Mouse (Mus musculus): ENCODE data around the gene Sec31b.
A peak's percentile ranks its signal among the peaks of the same experiment; 100 is the strongest.

Gene Sec31b

DNA sequence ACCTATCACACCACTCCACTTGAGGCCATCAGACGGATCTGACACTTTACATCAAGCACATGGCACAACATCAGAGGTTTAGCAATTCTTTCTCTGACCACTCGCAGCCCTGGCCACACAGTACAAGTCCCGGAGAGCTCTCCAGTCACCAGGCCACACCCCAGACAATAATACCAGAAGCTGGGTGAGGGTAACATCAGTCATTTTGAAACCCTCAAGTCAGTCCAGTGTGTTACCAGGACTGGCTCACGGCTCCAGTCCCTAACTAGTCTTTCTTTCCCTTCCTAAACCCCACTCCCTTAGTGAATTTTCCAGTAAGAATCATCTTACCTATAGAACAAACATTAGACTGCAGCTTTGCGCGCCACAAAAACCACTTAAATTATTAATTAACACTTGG, 15.6 kb downstream of the Sec31b start:
- DNase-seq (ENCODE audit: low read depth, low spot score): no peak

GRCm38 (mm10) chr19:44525551-44526205, 20.0 kb downstream of the Sec31b start:
- DNase-seq (ENCODE audit: low read depth, low spot score): no peak

DNA sequence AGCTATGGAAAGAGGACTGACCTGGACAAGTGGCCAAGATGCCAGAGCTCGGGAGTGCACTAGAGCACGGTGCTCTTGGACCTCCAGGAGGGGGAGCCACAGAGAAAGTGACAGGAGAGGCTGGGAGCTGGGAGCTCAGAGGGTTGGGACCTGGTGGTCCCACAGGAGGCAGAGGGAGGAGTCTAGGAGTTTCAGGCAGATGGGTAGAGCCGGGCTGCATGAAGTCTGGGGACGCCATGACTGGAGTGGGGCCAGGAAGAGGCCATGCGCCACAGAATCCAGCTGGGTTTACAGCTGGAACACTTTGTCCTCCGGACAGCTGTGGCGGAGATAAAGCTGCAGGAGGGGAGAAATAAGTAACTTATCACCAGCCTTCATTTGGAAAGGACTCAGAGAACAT, 26.5 kb downstream of the Sec31b start:
- DNase-seq (ENCODE audit: low read depth, low spot score): peak; percentile 83

GRCm38 (mm10) chr19:44517996-44518768, 27.5 kb downstream of the Sec31b start:
- peak; percentile 87 for DNase-seq (ENCODE audit: low read depth, low spot score)

GRCm38 (mm10) chr19:44515769-44516168, 29.9 kb downstream of the Sec31b start:
- no peak for DNase-seq (ENCODE audit: low read depth, low spot score)

DNA sequence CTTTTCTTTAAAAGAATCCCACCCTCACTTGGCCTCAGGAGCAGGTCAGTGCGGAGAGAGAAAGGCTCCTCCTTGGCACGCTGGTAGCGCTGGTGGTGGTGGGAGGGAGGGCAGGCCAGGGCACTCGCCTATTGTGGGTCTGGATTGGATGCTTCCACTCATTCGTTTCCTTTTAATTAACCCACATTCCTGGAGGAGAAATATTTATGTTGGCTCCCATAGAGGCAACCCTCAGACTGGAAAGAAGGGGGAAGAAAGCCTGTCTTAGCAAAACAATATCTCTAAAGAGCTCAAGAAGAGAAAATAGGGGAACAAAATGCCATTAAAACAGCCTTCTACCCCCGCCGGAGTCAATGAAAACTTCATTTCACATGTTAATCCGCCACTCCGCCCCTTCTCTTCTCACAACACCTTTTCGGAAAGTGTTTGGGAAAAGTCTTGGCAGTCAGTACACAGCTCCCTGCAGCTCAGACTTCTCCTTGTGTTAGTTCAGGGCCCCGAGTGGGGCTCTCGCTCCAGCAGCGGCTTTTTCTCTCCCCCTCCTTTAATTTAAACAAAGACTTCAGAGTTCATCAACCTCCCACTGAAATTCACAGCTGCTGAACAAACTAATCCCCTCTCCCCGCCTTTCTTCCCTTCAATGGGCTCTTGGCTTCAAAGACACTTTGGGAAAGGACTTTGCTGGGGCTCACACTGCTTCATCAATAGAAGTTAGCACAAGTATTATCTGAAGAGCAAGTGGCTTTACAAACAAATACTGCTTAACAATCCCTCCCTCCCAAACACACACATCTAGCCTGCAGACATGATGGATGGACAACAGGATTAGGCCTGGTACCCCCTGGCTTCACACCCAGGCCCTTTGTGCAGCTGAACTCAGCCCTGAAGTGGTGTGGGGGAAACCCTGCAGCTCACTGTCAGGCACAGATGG, 30.9 kb downstream of the Sec31b start:
- DNase-seq (ENCODE audit: low read depth, low spot score): no peak

DNA sequence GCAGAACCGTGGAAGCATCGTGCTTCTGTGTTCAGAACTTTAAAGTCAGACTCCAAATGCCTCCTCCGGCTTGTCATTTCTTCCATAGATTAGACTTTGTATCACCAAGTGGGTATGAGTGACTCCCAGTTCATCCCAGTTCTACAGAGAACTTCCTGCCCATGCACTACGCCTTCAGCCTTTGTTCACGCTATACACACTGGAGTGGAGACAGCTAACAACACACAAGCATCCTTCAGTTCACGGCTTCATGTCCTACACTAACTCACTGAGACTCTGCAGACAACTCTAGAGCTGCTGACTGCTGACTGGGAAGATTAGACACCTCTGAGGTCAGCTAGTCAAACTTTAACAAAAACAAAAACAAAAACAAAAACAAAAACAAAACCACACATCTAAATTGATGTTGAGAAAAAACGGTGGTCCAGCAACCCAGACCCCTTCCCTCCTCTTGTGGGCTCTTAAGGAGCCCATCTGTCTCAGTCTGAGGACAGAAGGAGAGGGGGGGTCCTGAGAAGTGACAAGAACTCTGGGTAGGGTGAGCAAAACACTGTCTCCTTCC, 31.7 kb downstream of the Sec31b start:
- no peak for DNase-seq (ENCODE audit: low read depth, low spot score)

GRCm38 (mm10) chr19:44513054-44513833, 32.4 kb downstream of the Sec31b start:
- no peak for DNase-seq (ENCODE audit: low read depth, low spot score)

- DNase-seq (ENCODE audit: low read depth, low spot score): no peak
Observed at GRCm38 (mm10) chr19:44512601-44513000, 33.1 kb downstream of the Sec31b start.

- DNase-seq (ENCODE audit: low read depth, low spot score): peak; percentile 57
Observed at GRCm38 (mm10) chr19:44511451-44512231, 34.0 kb downstream of the Sec31b start.

- peak; percentile 33 for DNase-seq (ENCODE audit: low read depth, low spot score)
Observed at GRCm38 (mm10) chr19:44510534-44511175, 35.0 kb downstream of the Sec31b start.

DNA sequence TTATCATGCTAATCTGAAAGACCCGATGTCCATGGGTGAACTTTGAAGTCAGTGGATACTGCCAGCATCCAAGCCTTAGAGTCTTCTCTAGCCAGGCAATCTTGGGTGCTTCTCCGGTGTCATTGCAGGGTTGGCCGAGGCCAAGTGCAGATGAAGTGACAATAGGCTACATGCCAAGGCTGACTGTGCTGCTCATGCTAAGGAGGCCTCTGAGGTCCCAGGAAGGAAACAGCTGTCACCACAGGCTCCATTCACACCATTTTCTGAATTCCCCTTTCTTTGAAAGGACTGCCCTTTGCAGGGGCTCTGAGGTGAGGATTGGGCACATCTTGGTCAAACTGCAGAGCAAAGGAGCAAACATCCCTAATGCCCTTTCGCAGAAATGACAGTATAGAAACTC, 42.9 kb downstream of the Sec31b start:
- DNase-seq (ENCODE audit: low read depth, low spot score): no peak

GRCm38 (mm10) chr19:44501925-44502324, 43.7 kb downstream of the Sec31b start:
- no peak for DNase-seq (ENCODE audit: low read depth, low spot score)

GRCm38 (mm10) chr19:44500240-44500639, 45.4 kb downstream of the Sec31b start:
- DNase-seq (ENCODE audit: low read depth, low spot score): no peak

DNA sequence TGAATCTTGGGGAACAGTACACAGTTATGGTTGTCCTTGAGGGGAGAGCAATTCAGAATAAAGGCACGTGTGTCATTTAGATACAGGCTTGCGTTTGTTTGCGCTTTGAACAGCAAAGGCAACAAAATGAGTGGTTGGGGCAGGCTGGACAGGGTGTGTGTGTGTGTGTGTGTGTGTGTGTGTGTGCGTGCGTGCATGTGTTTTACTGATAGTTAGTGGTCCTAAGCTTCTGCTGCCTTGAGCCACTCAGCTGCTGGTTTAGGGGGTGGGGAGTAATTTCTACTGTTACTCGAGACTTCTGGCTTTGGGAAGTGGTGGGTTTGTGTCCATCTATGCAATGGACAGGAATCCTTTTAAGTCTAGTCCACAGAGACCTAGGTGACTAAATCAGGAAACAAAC, 46.7 kb downstream of the Sec31b start:
- no peak for DNase-seq (ENCODE audit: low read depth, low spot score)

DNA sequence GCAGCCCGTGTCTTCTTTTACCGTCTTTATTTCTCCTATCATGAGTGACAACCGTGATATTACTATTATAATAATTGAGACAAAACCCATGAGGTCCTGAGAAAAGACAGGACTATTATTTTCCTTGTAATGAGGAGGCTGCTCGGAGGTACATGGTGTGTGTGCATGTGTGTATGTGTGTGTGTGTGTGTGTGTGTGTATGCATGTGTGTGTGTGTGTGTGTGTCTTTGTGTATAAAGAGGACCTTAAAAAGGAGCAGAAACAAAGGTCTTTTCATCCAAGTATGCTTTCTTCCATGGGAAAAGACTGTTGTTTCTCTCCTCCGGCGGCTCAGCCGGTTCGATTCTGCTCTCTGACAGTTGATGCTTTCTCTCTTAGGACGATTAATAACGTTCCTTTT, 48.7 kb downstream of the Sec31b start:
- no peak for DNase-seq (ENCODE audit: low read depth, low spot score)

GRCm38 (mm10) chr19:44496511-44496910, 49.2 kb downstream of the Sec31b start:
- DNase-seq (ENCODE audit: low read depth, low spot score): no peak

DNA sequence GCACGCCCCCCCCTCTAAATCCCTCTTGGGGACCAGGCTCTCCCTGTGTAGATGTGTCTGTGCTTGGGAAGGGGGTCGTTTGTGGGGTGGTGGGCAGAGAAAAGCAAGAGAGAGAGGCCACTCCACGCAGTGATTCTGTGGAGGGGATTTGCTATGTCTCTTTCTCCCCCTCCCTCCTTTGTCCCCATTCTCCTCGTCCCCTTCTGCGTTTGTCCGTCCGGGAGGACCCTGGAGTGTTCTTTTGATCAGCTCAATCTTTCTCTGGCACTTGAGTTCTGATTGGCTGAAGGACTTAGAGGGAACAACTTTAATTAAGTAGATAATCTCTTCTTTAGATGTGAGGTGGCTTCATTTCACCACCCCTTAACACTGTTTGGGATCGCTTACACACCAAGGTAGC, 52.5 kb downstream of the Sec31b start, which contains the start of gene Wnt8b:
Gene Wnt8b, plus strand, starts transcription at position 345 of the 400 bp plus-strand sequence.
- DNase-seq (ENCODE audit: low read depth, low spot score): no peak

- DNase-seq (ENCODE audit: low read depth, low spot score): peak; percentile 94
Observed at GRCm38 (mm10) chr19:44487266-44487665, 58.4 kb downstream of the Sec31b start.

GRCm38 (mm10) chr19:44476541-44476940, 69.1 kb downstream of the Sec31b start:
- DNase-seq (ENCODE audit: low read depth, low spot score): peak; percentile 47

Data from ZHBTc4 (cell line).